Mouse (Mus musculus) gastrocnemius, adult 8-10 months (tissue): ENCODE measurements at regions not wholly inside any gene's neighbourhood (a gene's known extent, or its start where the extent isn't known, plus 50 kb on each side); places are given as distances from the start of the nearest gene placed in this dataset.

Source experiments
- DNase-seq, 2 experiments: peaks; one replicate each; pipeline ENCODE4 v3.0.0; 2022; ENCODE audit warnings: low spot score in 2 of 2

- DNase-seq = no peak
These were observed 366.9 kb upstream of the Fam92a start for GRCm38 (mm10) chr4:12538694-12539121.

GRCm38 (mm10) chr4:12538043-12538442, 366.2 kb upstream of the Fam92a start:
- no peak for DNase-seq

- DNase-seq = no peak
These were observed 362.3 kb upstream of the Fam92a start for GRCm38 (mm10) chr4:12534151-12534550.

DNA sequence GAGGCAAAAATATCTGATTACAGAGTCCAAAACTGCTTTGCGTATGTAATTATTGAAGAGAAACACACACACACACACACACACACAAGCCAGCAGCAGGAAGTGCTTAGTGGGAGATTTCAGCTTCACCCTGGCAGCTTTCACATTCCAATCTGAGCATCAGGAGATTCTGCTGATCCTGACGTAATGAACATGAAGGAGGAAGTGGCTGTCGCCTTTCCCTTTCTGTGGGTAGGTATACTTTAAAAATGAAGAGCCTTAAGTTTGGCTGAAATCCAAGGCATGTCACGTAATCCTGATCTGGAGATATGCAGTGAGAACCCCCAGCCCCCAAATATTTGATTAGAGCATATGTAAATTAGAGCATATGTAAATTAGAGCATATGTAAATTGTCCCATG, 361.1 kb upstream of the Fam92a start:
- no peak for DNase-seq

DNA sequence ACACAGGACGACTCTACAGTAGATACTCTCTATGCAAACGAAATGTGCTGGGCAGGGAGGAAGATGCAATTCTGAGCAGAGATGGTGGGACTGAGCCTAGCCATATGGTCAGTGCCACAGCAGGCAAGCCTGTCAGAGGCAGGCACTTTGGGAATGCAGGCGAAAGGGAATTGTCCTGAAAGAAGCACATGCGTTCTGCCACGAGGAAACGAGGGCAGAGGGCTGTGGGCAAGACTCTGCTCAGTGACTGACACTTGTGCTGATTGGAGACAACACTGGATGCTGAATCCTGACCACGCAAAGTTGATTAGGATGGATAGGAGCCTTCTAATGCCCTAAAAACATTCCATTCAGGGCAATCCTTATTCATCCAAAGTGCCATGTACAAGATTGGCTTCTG, 350.5 kb upstream of the Fam92a start:
- no peak for DNase-seq

DNA sequence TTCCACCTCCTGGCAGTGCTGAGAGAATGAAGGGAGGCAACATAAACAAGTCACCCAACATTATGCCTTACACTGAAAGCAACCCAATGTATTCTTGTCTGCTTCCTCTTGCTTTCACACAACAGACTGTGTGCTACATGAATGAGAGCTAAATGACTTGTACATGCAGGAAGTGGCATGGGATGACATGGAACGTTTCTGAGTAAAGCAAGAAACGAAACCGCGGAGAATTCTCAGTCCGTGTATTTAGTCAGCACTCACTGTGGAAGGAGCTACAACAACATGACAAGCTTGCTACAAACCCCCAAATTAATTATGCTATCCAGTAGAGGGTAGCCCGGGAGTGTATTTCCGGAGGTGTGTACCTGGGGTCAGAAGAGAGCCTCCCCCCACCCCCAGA, 349.4 kb upstream of the Fam92a start:
- no peak for DNase-seq

- DNase-seq = no peak
These were observed 344.7 kb upstream of the Fam92a start for GRCm38 (mm10) chr4:12516497-12516896.

GRCm38 (mm10) chr4:12511656-12512385, 340.0 kb upstream of the Fam92a start:
- DNase-seq = peak; percentile 37 to 55

DNA sequence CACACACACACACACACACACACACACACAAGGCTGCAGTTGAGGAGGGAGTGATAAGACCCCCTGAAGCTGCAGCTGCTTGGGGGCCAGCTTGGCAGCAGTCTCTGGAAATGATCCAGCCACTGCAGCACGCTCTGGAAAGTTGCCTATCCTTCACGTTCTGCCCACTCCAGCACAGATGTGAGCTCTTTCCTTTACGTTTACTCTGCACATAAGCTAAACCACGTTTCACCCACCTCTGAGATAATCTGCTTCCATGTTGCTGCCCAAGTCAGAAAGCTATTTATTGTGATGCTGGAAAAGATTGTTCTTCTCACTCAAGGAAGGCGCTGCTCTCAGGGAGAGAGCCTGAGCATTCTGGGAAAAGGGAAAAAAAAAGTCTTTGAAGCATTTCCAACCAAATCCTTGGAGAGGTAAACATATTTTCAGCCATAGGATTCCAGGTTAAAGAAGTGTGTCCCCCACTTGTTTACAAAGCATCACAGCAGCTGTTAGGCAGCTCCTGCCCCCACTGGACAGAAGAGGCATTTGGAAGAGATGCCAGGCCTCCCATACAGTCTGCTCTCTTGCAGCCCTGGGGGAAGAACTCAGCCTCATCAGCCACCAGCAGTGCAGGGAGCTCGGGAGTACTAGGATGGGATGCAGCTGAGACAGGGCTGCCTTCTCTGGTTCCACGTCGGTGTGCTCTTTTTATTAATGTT, 335.2 kb upstream of the Fam92a start:
- DNase-seq = no peak

DNA sequence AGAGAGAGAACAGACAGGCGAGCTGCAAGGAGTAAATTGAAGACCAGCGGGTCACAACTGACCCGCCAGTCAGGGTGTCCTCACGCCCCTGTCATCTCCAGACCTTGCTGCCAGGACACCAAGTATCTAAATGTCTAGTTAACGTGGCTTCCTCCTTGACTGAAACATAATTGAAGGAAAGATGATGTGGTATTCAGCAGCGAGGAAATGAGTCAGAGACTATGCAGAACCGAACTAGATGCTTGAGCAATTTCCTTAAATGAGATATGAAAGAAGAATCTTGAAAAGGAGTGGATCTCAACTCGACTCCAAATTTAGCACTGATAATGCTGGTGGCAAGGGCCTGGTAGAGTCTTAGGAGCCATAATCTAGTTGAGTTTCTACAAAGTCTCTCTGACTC, 329.3 kb upstream of the Fam92a start:
- DNase-seq = no peak

- no peak for DNase-seq
These were observed 326.6 kb upstream of the Fam92a start for GRCm38 (mm10) chr4:12498426-12498825.

DNA sequence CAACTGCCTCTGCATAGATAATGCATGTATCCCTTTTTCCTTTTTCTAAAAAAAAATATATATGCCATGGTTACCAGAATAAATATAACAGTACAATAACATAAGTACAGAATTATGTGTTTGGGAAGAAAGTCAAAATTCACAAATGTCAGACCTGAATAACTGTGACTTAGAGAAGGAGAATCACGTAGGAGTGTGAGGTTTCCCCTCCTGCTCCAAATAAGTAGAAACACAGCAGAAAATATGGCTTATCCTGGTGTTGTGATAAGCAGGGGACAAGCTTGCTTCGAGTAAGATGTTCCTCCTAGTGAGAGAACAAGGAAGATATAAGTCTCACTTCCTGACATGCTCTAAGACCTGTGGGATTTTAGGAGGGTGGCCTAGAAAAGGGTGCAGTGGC, 320.7 kb upstream of the Fam92a start:
- DNase-seq = no peak

DNA sequence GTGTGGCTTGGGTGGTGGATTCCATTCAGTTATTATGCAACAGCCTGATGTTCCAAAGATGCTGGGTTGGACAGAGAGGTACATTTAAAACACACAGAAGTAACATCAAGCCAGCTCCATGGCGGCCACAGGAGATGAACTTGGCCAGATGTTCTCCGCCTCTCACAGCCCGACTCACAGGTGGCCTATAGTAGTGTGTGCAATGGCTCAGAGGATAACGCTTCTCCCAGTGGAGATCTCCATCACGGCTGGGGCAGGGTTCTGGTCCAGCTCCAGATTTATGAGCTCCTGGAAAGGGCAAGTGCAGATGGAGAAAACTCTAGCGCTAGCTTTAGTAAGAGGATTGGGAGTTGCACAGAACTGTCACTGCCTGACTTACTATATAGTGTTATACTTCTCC, 319.5 kb upstream of the Fam92a start:
- DNase-seq = peak in 1 of 2 experiments; percentile 29

DNA sequence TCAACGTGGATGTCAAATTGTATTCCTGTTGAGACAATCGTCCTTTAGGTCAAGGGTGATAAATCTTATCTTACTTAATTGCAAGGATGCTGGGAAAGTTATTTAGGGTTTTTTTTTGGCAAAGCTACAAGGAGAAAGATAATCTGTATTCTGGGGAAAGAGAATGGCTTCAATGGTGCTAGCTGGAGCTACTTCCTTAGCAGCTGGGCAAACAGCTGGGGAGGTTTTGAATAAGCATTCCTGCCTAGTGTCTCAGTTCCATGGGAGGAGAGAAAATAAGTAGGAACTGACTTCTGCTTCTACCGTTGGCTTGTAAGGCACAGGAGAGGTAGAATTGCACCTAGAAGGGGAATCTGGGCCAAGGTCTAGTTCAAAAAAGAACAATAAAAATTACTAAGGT, 318.3 kb upstream of the Fam92a start:
- DNase-seq = no peak

DNA sequence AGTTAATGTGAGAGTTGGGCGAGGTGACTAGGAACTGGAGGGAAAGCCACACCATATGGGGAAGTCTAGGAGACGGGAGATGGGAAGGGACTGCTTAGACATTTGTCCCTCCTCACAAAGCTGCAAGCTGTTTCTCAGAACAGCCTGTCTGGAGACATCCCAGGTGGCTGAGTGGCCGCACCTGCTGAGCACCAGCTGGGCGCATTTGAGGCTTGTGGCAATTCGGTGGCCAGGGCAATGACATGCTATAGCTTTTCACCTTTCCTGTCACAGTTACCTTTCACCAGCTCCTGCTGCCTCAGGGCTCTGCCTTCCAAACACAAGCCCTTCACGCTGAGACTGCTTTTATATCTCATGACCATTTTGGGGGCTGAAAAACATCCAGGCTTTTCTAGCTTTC, 317.5 kb upstream of the Fam92a start:
- DNase-seq = no peak

DNA sequence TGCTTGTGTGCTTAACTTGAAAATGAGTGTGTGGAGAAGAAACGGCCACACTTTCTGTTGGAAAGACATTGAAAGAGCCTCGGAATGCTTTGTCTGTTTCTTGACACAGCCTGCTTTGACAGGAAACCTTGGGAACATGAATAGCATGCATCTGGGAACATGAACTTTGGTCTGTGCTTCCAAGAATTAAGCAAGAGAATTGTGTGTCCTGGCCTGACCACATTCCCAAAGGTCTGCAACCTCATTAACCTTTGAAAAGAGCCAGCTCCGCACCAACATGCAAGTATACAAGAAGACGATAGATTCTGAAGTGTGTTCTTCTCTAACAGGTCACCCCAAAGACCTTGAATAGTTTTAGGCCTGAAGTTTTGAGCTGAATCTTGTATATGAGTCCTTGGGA, 309.7 kb upstream of the Fam92a start:
- no peak for DNase-seq

GRCm38 (mm10) chr4:12476717-12477116, 304.9 kb upstream of the Fam92a start:
- DNase-seq = no peak

DNA sequence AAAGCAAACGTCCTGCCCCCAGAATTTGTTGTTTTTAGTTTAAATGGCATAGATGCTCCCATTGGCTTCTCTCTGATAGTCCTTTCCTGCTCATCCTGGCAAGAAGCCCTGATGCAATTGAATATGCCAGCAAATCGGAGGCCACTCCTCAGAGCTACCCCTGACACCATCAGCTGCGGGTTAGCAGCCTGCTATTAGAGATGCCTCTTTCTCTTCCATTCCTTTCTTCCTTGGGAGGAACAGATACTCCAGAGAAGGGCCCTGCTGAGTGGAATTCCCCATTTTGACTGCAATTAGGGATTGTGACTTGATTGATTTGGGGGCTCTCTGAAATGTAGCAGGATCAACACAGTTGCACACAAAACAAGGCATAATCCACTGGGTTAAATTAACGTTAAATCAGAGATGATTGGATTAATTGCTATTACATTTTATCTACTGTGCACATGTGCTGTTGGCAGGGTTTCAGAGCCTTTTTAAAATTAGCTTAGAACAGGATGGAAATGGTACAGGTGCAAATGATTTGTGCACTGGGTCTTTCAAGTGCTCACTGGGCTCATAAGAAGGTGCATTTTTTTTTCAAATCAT, 303.3 kb upstream of the Fam92a start:
- DNase-seq = no peak

- DNase-seq = no peak
These were observed 302.6 kb upstream of the Fam92a start for GRCm38 (mm10) chr4:12474421-12474820.

GRCm38 (mm10) chr4:12461701-12462100, 289.9 kb upstream of the Fam92a start:
- DNase-seq = no peak

DNA sequence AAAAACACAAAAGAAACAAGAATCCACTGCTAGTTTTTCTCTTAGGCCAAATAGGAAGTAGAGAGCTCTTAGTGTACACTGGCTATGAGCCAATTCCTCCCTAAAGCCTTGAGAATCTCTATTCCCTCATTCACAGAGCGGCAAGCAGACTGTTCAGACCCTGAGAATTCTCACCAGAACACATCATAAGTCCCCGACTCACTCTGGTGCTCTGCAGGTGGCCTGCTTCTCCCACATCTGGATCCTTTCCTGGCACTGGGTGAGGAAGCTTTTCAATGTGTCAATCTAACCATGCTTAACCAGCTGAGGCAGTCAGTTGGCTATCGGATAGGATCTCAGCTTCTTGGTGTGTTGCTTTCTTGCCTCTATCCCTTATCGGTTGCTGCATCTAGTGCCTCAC, 289.4 kb upstream of the Fam92a start:
- DNase-seq = no peak

DNA sequence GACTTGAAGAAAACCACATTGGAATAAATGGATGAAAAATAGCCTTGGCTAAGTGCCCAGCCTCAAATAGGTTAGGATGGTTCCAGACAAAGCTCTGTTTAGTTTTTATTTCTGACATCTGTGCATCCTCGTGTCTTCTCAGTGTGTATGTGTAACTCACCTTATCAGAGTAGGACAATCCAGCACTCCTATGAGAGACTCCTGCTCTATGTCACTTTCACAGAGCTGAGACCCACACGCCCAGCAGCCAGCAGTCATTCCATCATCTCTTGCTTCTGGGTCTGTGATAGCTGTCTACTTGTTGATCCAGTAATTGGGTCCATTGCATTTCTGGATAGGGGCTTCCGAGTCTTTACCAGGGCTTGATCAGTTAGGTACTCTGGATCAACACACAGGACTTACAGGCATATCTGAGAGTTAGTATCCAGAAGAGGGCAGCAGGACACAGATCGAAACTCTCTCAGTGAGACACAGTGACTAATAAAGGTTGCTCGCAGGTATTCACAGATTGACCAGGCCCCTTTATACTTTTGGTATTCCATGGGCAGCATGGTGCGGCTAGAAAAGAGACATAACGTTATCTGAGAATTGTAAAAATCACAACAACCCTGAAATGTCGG, 286.3 kb upstream of the Fam92a start:
- no peak for DNase-seq
